Mouse (Mus musculus) lung, postnatal 25 days (tissue): ENCODE results near the gene Dcaf10.
"Not testable (repeated sequence)": the region's sequence is repeated elsewhere in the genome, so short reads cannot be mapped to it uniquely, and the experiment has no call there.

Experiments
- DNase-seq: peaks from one replicate; pipeline ENCODE4 v3.0.0; 2022; ENCODE audit warnings: low spot score

Gene Dcaf10

GRCm38 (mm10) chr4:45341669-45342249 is at the start of gene Dcaf10:
Gene Dcaf10, plus strand, starts transcription at chr4:45342101.
- peak; percentile 91 for DNase-seq

GRCm38 (mm10) chr4:45296662-45297564 is 45.0 kb upstream of the Dcaf10 start, which contains the start of gene Trmt10b:
Gene Trmt10b, plus strand, starts transcription at chr4:45297127.
- peak; percentile 89 for DNase-seq

- DNase-seq = no peak
Measured at GRCm38 (mm10) chr4:45305536-45305935, 36.4 kb upstream of the Dcaf10 start.

GRCm38 (mm10) chr4:45308046-45308445 is 33.9 kb upstream of the Dcaf10 start:
- DNase-seq = no peak

- no peak for DNase-seq
Measured at GRCm38 (mm10) chr4:45308606-45309005, 33.3 kb upstream of the Dcaf10 start.

- no peak for DNase-seq
Measured at GRCm38 (mm10) chr4:45311056-45311455, 30.8 kb upstream of the Dcaf10 start.

GRCm38 (mm10) chr4:45320159-45320816 is 21.6 kb upstream of the Dcaf10 start:
- peak; percentile 88 for DNase-seq

GRCm38 (mm10) chr4:45331139-45331538 is 10.8 kb upstream of the Dcaf10 start:
- DNase-seq = peak; percentile 8

GRCm38 (mm10) chr4:45332466-45332865 is 9.4 kb upstream of the Dcaf10 start:
- no peak for DNase-seq

GRCm38 (mm10) chr4:45341226-45341625 is 675 bp upstream of the Dcaf10 start:
- DNase-seq = no peak

- peak; percentile 18 for DNase-seq
Measured at GRCm38 (mm10) chr4:45342286-45343155, 620 bp downstream of the Dcaf10 start, which contains the start of gene Exosc3. Gene Exosc3, minus strand, starts transcription at chr4:45342732.

GRCm38 (mm10) chr4:45356653-45357052 is 14.8 kb downstream of the Dcaf10 start:
- no peak for DNase-seq

- peak; percentile 66 for DNase-seq
Measured at GRCm38 (mm10) chr4:45371261-45371660, 29.4 kb downstream of the Dcaf10 start.

- DNase-seq = peak; percentile 16
Measured at GRCm38 (mm10) chr4:45374879-45375278, 33.0 kb downstream of the Dcaf10 start.

- DNase-seq = no peak
Measured at GRCm38 (mm10) chr4:45376573-45376972, 34.7 kb downstream of the Dcaf10 start.

- not testable (repeated sequence) for DNase-seq
Measured at GRCm38 (mm10) chr4:45380903-45381580, 39.1 kb downstream of the Dcaf10 start.

- peak; percentile 68 for DNase-seq
Measured at GRCm38 (mm10) chr4:45382133-45382532, 40.2 kb downstream of the Dcaf10 start.

GRCm38 (mm10) chr4:45387296-45387695 is 45.4 kb downstream of the Dcaf10 start:
- DNase-seq = not testable (repeated sequence)

GRCm38 (mm10) chr4:45392099-45392498 is 50.2 kb downstream of the Dcaf10 start:
- DNase-seq = no peak

- DNase-seq = no peak
Measured at GRCm38 (mm10) chr4:45392572-45392971, 50.7 kb downstream of the Dcaf10 start.

GRCm38 (mm10) chr4:45392994-45393393 is 51.1 kb downstream of the Dcaf10 start:
- no peak for DNase-seq
